ENCODE assay signal across 10 mouse cellular contexts in the genomic region with DNA sequence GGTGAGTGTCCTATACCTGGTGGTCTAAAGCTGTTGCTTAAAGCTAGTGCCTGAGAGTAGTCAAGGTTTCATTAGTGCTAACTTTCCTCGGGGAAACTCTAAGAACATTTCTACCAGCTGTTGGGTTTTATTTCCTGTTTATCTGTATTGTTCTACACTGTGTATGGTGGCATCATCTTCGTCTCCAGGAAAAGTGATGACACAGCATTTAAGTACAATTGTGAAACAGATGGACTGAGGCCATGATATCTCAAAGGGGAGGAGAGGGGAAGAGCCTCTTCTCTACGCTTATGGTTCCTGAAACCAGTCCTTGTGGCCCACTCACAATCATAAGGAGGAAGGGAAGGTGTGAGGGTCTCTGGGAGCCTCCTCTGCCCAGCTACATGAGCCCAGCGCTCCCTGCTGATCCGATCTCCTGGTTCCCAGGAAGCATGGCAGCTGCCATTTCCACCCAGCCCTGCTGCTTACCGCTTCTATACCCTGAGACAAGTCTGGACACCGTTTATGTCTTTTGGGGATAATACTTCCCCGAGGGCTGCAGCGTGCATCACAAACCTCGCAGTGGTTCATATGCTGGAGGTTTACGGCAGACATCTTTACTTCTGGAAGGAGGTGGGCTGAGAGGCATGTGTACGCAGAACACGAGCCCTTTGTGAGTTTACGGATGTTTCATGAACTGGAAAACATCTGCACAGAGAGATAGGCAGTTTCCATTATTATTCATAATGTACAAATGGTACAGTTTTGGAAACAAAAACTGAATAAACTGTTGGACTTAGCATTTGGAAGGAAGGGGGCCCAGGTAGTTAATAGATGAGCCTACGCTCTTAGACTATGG.
DNase-seq lines count a peak whose midpoint lies in the region; ATAC-seq and TF ChIP-seq lines count a peak whose summit lies in the region.
"Had no signal": no experiment of that assay in that cellular context is flagged by ENCODE, and none has a peak within 500 bp of the region (broad histone marks: within the 10 kb centered on the region; RNA-seq: fewer than 3 reads in every experiment).

No protein-coding gene starts in this region.

- H3K27ac ChIP-seq in ES-E14 (ENCODE audit: insufficient read depth, low read depth, low read length, poor library complexity, severe bottlenecking), result no peak overlapping the region
- peak overlapping the region; percentile 28 for H3K27ac ChIP-seq in bone marrow, adult 2 months (ENCODE audit: control insufficient read depth, insufficient read depth, low read depth, low read length, poor library complexity)
- H3K27ac ChIP-seq in heart, embryonic 16.5 days (ENCODE audit: low read length), result peak overlapping the region; percentile 92

- in situ Hi-C loops in ES-E14 (cut with MboI; ENCODE audit: low sequenced_read_pairs in 2 of 2, unreplicated experiment in 2 of 2), result no loop called here

- H3K9me3 ChIP-seq in ES-E14 (ENCODE audit: control insufficient read depth, insufficient read depth, low read depth, low read length), result no peaks in the 10 kb centered on the region
- no peaks in the 10 kb centered on the region for H3K9me3 ChIP-seq in heart, embryonic 16.5 days (replicated peaks; ENCODE audit: control insufficient read depth, low read length)

- no peak for DNase-seq in ES-E14 (ENCODE audit: low read depth, low spot score)
- DNase-seq in lung, postnatal 10 days, result peak; percentile 56
- DNase-seq in thymus, postnatal 25 days, result no peak
- DNase-seq: cerebellum, adult 11 months; layer of hippocampus, adult 9-11 months; midbrain, embryonic 14.5 days had no signal

- ATAC-seq in heart, embryonic 16.5 days (replicated peaks; ENCODE audit: extremely low read depth, insufficient read depth, low FRiP score), result no peak
- ATAC-seq in CD4-positive, CD25-positive, alpha-beta regulatory T cell, adult 4 months, result no peak
- ATAC-seq in cerebellum, adult (ENCODE audit: insufficient number of reproducible peaks, low FRiP score, low TSS enrichment), result no peak

- peaks cover 5 to 7% of the 10 kb centered on the region in 2 experiments; a peak in 3 of 4 replicates for H3K4me1 ChIP-seq in ES-E14 (ENCODE audit: control insufficient read depth in 2 of 2, insufficient read depth in 2 of 2, low read length in 2 of 2, poor library complexity in 1 of 2)
- H3K4me1 ChIP-seq in bone marrow, adult 2 months (ENCODE audit: control insufficient read depth, insufficient read depth, low read length), result peaks cover 12% of the 10 kb centered on the region
- H3K4me1 ChIP-seq in heart, embryonic 16.5 days (ENCODE audit: control insufficient read depth, insufficient read depth, low read length), result peaks cover 58% of the 10 kb centered on the region

- H3K36me3 ChIP-seq in ES-E14 (ENCODE audit: control insufficient read depth, insufficient read depth, low read length, poor library complexity, severe bottlenecking), result no peaks in the 10 kb centered on the region
- H3K36me3 ChIP-seq in heart, embryonic 16.5 days (ENCODE audit: control insufficient read depth, insufficient read depth), result no peaks in the 10 kb centered on the region

- H3K9ac ChIP-seq in ES-E14 (ENCODE audit: insufficient read depth, low read depth, low read length, poor library complexity, severe bottlenecking), result no peak overlapping the region
- H3K9ac ChIP-seq in heart, embryonic 16.5 days (ENCODE audit: low read length), result no peak overlapping the region

- no peak overlapping the region for H3K4me2 ChIP-seq in heart, embryonic 16.5 days (ENCODE audit: low read depth, low read length)

- H3K27me3 ChIP-seq in heart, embryonic 16.5 days (ENCODE audit: control insufficient read depth, insufficient read depth, low read length), result no peaks in the 10 kb centered on the region

- WGBS in bone marrow, adult 2 months, result 58% methylated on average over 15 of the region's 15 CpGs
- WGBS in heart, embryonic 16.5 days, result 77% methylated on average over 15 of the region's 15 CpGs

- TF ChIP-seq POLR2A in bone marrow, adult 2 months (IDR thresholded peaks at IDR 0.05; ENCODE audit: borderline replicate concordance, control insufficient read depth, low read depth, low read length), result no peak

- H3K4me3 ChIP-seq in ES-E14 (ENCODE audit: insufficient read depth in 1 of 2, low read depth in 1 of 2, low read length in 2 of 2, poor library complexity in 1 of 2, severe bottlenecking in 1 of 2), result no peak overlapping the region
- H3K4me3 ChIP-seq in bone marrow, adult 2 months (replicated peaks; ENCODE audit: control insufficient read depth, low read depth, low read length), result no peak overlapping the region
- no peak overlapping the region for H3K4me3 ChIP-seq in heart, embryonic 16.5 days (ENCODE audit: low read length)

- TF ChIP-seq CTCF in bone marrow, adult 2 months (IDR thresholded peaks at IDR 0.05; ENCODE audit: control insufficient read depth, insufficient read depth, low read length), result no peak

TF ChIP-seq in ES-E14, 5 proteins besides CTCF, POLR2A, EP300 and RAD21:
- TF ChIP-seq CHD2 (IDR thresholded peaks at IDR 0.05; ENCODE audit: low read depth, low read length) (no peak), ZC3H11A (IDR thresholded peaks at IDR 0.05; ENCODE audit: borderline replicate concordance, low read depth, low read length) (no peak), MAFK (IDR thresholded peaks at IDR 0.05; ENCODE audit: insufficient read depth, low read depth, low read length) (peak; percentile 91), HCFC1 (IDR thresholded peaks at IDR 0.05; ENCODE audit: borderline replicate concordance, insufficient read depth, low read length) (no peak), ZNF384 (IDR thresholded peaks at IDR 0.05; ENCODE audit: low read depth, low read length) (no peak)
